Mouse (Mus musculus) hindbrain, embryonic 13.5 days (tissue): ENCODE data around the gene Dpm3. TPM values are rescaled to one million over a fixed set of nuclear protein-coding genes. Genes with fewer than 3 reads are reported as not detected.

Source experiments
- ATAC-seq: fragments of 200-750 bp; cut with Nextera tagmentation; 2 replicates; pipeline ENCODE4 v1.8.0; 2017; ENCODE audit warnings: moderate TSS enrichment; ENCODE audit not compliant: low FRiP score
- H3K27ac ChIP-seq: fragments of 300-500 bp; sonication (generic); 2 replicates; pipeline ENCODE4 v1.5.1; 2015; ENCODE audit warnings: inconsistent platforms, mild to moderate bottlenecking, moderate library complexity
- H3K27me3 ChIP-seq: fragments of 300-500 bp; sonication (generic); 2 replicates; pipeline ENCODE4 v1.6.1; 2015; ENCODE audit warnings: mild to moderate bottlenecking, inconsistent platforms
- H3K36me3 ChIP-seq: fragments of 300-500 bp; sonication (generic); 2 replicates; pipeline ENCODE4 v1.6.1; 2015; ENCODE audit warnings: mild to moderate bottlenecking, inconsistent platforms
- H3K4me1 ChIP-seq: fragments of 300-500 bp; sonication (generic); replicated peaks from 2 replicates; pipeline ENCODE4 v1.6.1; 2015; ENCODE audit warnings: inconsistent platforms
- H3K4me2 ChIP-seq: fragments of 300-500 bp; sonication (generic); 2 replicates; pipeline ENCODE4 v1.6.1; 2015; ENCODE audit warnings: inconsistent platforms, mild to moderate bottlenecking, moderate library complexity
- H3K4me3 ChIP-seq: fragments of 300-500 bp; sonication (generic); 2 replicates; pipeline ENCODE4 v1.5.1; 2015; ENCODE audit warnings: mild to moderate bottlenecking, inconsistent platforms
- H3K9ac ChIP-seq: fragments of 300-500 bp; sonication (generic); 2 replicates; pipeline ENCODE4 v1.6.1; 2015; ENCODE audit warnings: mild to moderate bottlenecking, inconsistent platforms
- H3K9me3 ChIP-seq: fragments of 300-500 bp; sonication (generic); 2 replicates; pipeline ENCODE4 v1.6.1; 2016; ENCODE audit warnings: inconsistent platforms
- WGBS: fragments of 180-500 bp; shearing (Covaris S2); methylation state at CpG from one replicate; pipeline ENCODE4 v1.1.7; 2015; 5-methylcytosine and 5-hydroxymethylcytosine counted together
- polyA plus RNA-seq: library from polyadenylated mRNA; unstranded; fragments of >200 nt; fragmentation: Nextera tagmentation; extraction: Ambion mirVana; gene quantifications from 2 replicates; pipeline ENCODE4 v1.2.1, GENCODE M21; 2015

The Dpm3 gene
- polyA plus RNA-seq, 1 experiment from 2014 or later: 76.2 TPM

GRCm38 (mm10) chr3:89277281-89278021 lies 18.3 kb downstream of the Dpm3 start:
- 57% methylated on average over 14 of the region's 14 CpGs for WGBS
- Histone ChIP-seq H3K9me3 (no peaks in the 10 kb centered on the region), H3K27ac (peak overlapping the region; percentile 40; the same call in 1 of the 2 replicates), H3K4me3 (peak overlapping the region; percentile 14; the same call in 1 of the 2 replicates), H3K27me3 (peaks cover 66% of the 10 kb centered on the region), H3K9ac (peak overlapping the region; percentile 49; the same call in 1 of the 2 replicates), H3K36me3 (no peaks in the 10 kb centered on the region), H3K4me2 (peak overlapping the region; percentile 19), H3K4me1 (peaks cover 42% of the 10 kb centered on the region)
- no peak for ATAC-seq

- Histone ChIP-seq H3K27me3 (peaks cover 63% of the 10 kb centered on the region), H3K36me3 (no peaks in the 10 kb centered on the region), H3K27ac (no peak overlapping the region), H3K9ac (0 out of 2 replicates have a peak overlapping the region, but pooled peaks have one; percentile 70), H3K4me2 (peak overlapping the region; percentile 90; the same call in 1 of the 2 replicates), H3K4me3 (peak overlapping the region; percentile 48; the same call in 1 of the 2 replicates), H3K4me1 (peaks cover 43% of the 10 kb centered on the region), H3K9me3 (no peaks in the 10 kb centered on the region)
- WGBS: 68% methylated on average over 7 of the region's 7 CpGs
- no peak for ATAC-seq
Measured at GRCm38 (mm10) chr3:89278107-89278506, 18.9 kb downstream of the Dpm3 start.

- H3K27ac ChIP-seq: peak overlapping the region; percentile 60; the same call in 1 of the 2 replicates
- H3K9ac ChIP-seq: peak overlapping the region; percentile 70
- H3K4me1 ChIP-seq: peaks cover 43% of the 10 kb centered on the region
- no peak for ATAC-seq
- 25% methylated on average over 8 of the region's 8 CpGs for WGBS
- no peaks in the 10 kb centered on the region for H3K36me3 ChIP-seq
- H3K4me2 ChIP-seq: peak overlapping the region; percentile 90
- H3K9me3 ChIP-seq: no peaks in the 10 kb centered on the region
- H3K27me3 ChIP-seq: peaks cover 63% of the 10 kb centered on the region
- peak overlapping the region; percentile 48 for H3K4me3 ChIP-seq
Measured at GRCm38 (mm10) chr3:89278643-89279042, 19.5 kb downstream of the Dpm3 start.

- 3% methylated on average over 35 of the region's 35 CpGs for WGBS
- peak; percentile 57 for ATAC-seq
- Histone ChIP-seq H3K4me1 (peaks cover 43% of the 10 kb centered on the region), H3K36me3 (no peaks in the 10 kb centered on the region), H3K4me2 (peak overlapping the region; percentile 90), H3K27me3 (peaks cover 63% of the 10 kb centered on the region), H3K9ac (peak overlapping the region; percentile 70), H3K4me3 (peak overlapping the region; percentile 48), H3K9me3 (no peaks in the 10 kb centered on the region), H3K27ac (peak overlapping the region; percentile 60)
Measured at GRCm38 (mm10) chr3:89279153-89279890, 20.2 kb downstream of the Dpm3 start.

GRCm38 (mm10) chr3:89280050-89280605 lies 21.0 kb downstream of the Dpm3 start:
- Histone ChIP-seq H3K4me2 (peak overlapping the region; percentile 90), H3K27ac (peak overlapping the region; percentile 60), H3K9ac (peak overlapping the region; percentile 70), H3K9me3 (no peaks in the 10 kb centered on the region), H3K36me3 (no peaks in the 10 kb centered on the region), H3K4me3 (peak overlapping the region; percentile 48), H3K27me3 (peaks cover 63% of the 10 kb centered on the region), H3K4me1 (peaks cover 44% of the 10 kb centered on the region)
- ATAC-seq: peak; percentile 7; the same call in 1 of the 2 replicates
- WGBS: under 1% methylated on average over 29 of the region's 29 CpGs

GRCm38 (mm10) chr3:89280606-89281511 lies 21.7 kb downstream of the Dpm3 start, which contains the start of gene Efna1:
Gene Efna1, minus strand, starts transcription at chr3:89281142.
- peak within 1 kb of the TSS; percentile 70 for H3K9ac ChIP-seq
- under 1% methylated on average over 52 of the region's 52 CpGs for WGBS
- peak within 1 kb of the TSS; percentile 90 for H3K4me2 ChIP-seq
- H3K4me3 ChIP-seq: peak within 1 kb of the TSS; percentile 48
- peaks cover 62% of the 10 kb centered on the region for H3K27me3 ChIP-seq
- H3K9me3 ChIP-seq: no peaks in the 10 kb centered on the region
- peaks cover 52% of the 10 kb centered on the region for H3K4me1 ChIP-seq
- H3K27ac ChIP-seq: peak within 1 kb of the TSS; percentile 60; the same call in 1 of the 2 replicates
- no peaks in the 10 kb centered on the region for H3K36me3 ChIP-seq
- ATAC-seq: peak; percentile 26; the same call in 1 of the 2 replicates

GRCm38 (mm10) chr3:89281579-89282290 lies 22.6 kb downstream of the Dpm3 start:
- no peak for ATAC-seq
- peak overlapping the region; percentile 48 for H3K4me3 ChIP-seq
- peak overlapping the region; percentile 90 for H3K4me2 ChIP-seq
- no peaks in the 10 kb centered on the region for H3K36me3 ChIP-seq
- WGBS: 12% methylated on average over 20 of the region's 20 CpGs
- H3K4me1 ChIP-seq: peaks cover 52% of the 10 kb centered on the region
- H3K9ac ChIP-seq: peak overlapping the region; percentile 70
- H3K9me3 ChIP-seq: no peaks in the 10 kb centered on the region
- H3K27me3 ChIP-seq: peaks cover 54% of the 10 kb centered on the region
- H3K27ac ChIP-seq: no peak overlapping the region

GRCm38 (mm10) chr3:89282291-89282643 lies 23.1 kb downstream of the Dpm3 start:
- H3K27ac ChIP-seq: no peak overlapping the region
- no peaks in the 10 kb centered on the region for H3K36me3 ChIP-seq
- no peak overlapping the region for H3K4me2 ChIP-seq
- peaks cover 48% of the 10 kb centered on the region for H3K27me3 ChIP-seq
- 28% methylated on average over 4 of the region's 4 CpGs for WGBS
- H3K4me1 ChIP-seq: peaks cover 49% of the 10 kb centered on the region
- no peaks in the 10 kb centered on the region for H3K9me3 ChIP-seq
- ATAC-seq: no peak
- H3K4me3 ChIP-seq: no peak overlapping the region; the same call in 1 of the 2 replicates
- peak overlapping the region; percentile 29; the same call in 1 of the 2 replicates for H3K9ac ChIP-seq

GRCm38 (mm10) chr3:89284261-89284660 lies 25.1 kb downstream of the Dpm3 start:
- no peaks in the 10 kb centered on the region for H3K36me3 ChIP-seq
- H3K4me1 ChIP-seq: peaks cover 41% of the 10 kb centered on the region
- no peak overlapping the region for H3K4me2 ChIP-seq
- no peak overlapping the region for H3K9ac ChIP-seq
- H3K4me3 ChIP-seq: no peak overlapping the region
- no peak overlapping the region for H3K27ac ChIP-seq
- no peaks in the 10 kb centered on the region for H3K9me3 ChIP-seq
- H3K27me3 ChIP-seq: peaks cover 28% of the 10 kb centered on the region
- 92% methylated on average over 3 of the region's 3 CpGs for WGBS
- no peak for ATAC-seq

GRCm38 (mm10) chr3:89285526-89285925 lies 26.4 kb downstream of the Dpm3 start:
- 37% methylated on average over 2 of the region's 2 CpGs for WGBS
- H3K4me2 ChIP-seq: no peak overlapping the region
- H3K9me3 ChIP-seq: no peaks in the 10 kb centered on the region
- H3K36me3 ChIP-seq: no peaks in the 10 kb centered on the region
- no peak overlapping the region for H3K9ac ChIP-seq
- no peak overlapping the region for H3K27ac ChIP-seq
- peaks cover 28% of the 10 kb centered on the region for H3K4me1 ChIP-seq
- peaks cover 20% of the 10 kb centered on the region for H3K27me3 ChIP-seq
- no peak for ATAC-seq
- no peak overlapping the region for H3K4me3 ChIP-seq

- no peak overlapping the region for H3K27ac ChIP-seq
- WGBS: 55% methylated on average over 5 of the region's 5 CpGs
- H3K4me2 ChIP-seq: no peak overlapping the region
- ATAC-seq: no peak
- no peak overlapping the region for H3K4me3 ChIP-seq
- peaks cover 5% of the 10 kb centered on the region for H3K27me3 ChIP-seq
- H3K4me1 ChIP-seq: peaks cover 11% of the 10 kb centered on the region
- H3K9ac ChIP-seq: no peak overlapping the region
- H3K36me3 ChIP-seq: no peaks in the 10 kb centered on the region
- H3K9me3 ChIP-seq: no peaks in the 10 kb centered on the region
Measured at GRCm38 (mm10) chr3:89287286-89287685, 28.1 kb downstream of the Dpm3 start.
